Mouse (Mus musculus) ES-E14 (cell line): ENCODE measurements around the gene Med7. TPM values are rescaled to one million over a fixed set of nuclear protein-coding genes. Genes with fewer than 3 reads are reported as not detected.
"Not testable (repeated sequence)": the region's sequence is repeated elsewhere in the genome, so short reads cannot be mapped to it uniquely, and the experiment has no call there.

Experiments used
- DNase-seq: peaks from one replicate; pipeline ENCODE4 v3.0.0-alpha.2; 2013; ENCODE audit warnings: low read depth, low spot score
- H3K27ac ChIP-seq: 2 replicates; pipeline ENCODE4 v1.5.1; 2012; ENCODE audit warnings: low read depth, mild to moderate bottlenecking, low read length, moderate library complexity, mixed read lengths; ENCODE audit not compliant: poor library complexity, insufficient read depth, severe bottlenecking
- H3K36me3 ChIP-seq: 2 replicates; pipeline ENCODE4 v1.6.1; 2012; ENCODE audit warnings: mild to moderate bottlenecking, low read length, moderate library complexity, mixed read lengths; ENCODE audit not compliant: control insufficient read depth, poor library complexity, insufficient read depth, severe bottlenecking
- H3K4me1 ChIP-seq, 2 experiments: fragments of 150-350 bp in 1 of 2; sonication (generic) in 1 of 2; 2 replicates each; pipeline ENCODE4 v1.6.1; 2012; ENCODE audit warnings: low read length in 2 of 2, mild to moderate bottlenecking in 1 of 2, mixed read lengths in 1 of 2; ENCODE audit not compliant: control insufficient read depth in 2 of 2, insufficient read depth in 2 of 2, poor library complexity in 1 of 2
- H3K4me3 ChIP-seq, 2 experiments: fragments of 150-350 bp in 1 of 2; sonication (generic) in 1 of 2; 2 replicates each; pipeline ENCODE4 v1.5.1; 2012; ENCODE audit warnings: low read length in 2 of 2, low read depth in 1 of 2, mild to moderate bottlenecking in 1 of 2, mixed read lengths in 1 of 2; ENCODE audit not compliant: insufficient read depth in 1 of 2, poor library complexity in 1 of 2, severe bottlenecking in 1 of 2
- H3K9ac ChIP-seq: 2 replicates; pipeline ENCODE4 v1.6.1; 2012; ENCODE audit warnings: low read depth, mild to moderate bottlenecking, low read length, mixed read lengths; ENCODE audit not compliant: poor library complexity, insufficient read depth, severe bottlenecking
- H3K9me3 ChIP-seq: fragments of 150-350 bp; sonication (generic); 2 replicates; pipeline ENCODE4 v1.6.1; 2012; ENCODE audit warnings: low read depth, mild to moderate bottlenecking, low read length; ENCODE audit not compliant: control insufficient read depth, insufficient read depth
- CHD2 ChIP-seq: IDR thresholded peaks from 2 replicates; pipeline ENCODE4 v1.6.1; 2014; ENCODE audit warnings: mild to moderate bottlenecking, low read depth, low read length, inconsistent platforms
- HCFC1 ChIP-seq: IDR thresholded peaks from 2 replicates; pipeline ENCODE4 v1.6.1; 2012; ENCODE audit warnings: low read length, inconsistent platforms, borderline replicate concordance; ENCODE audit not compliant: insufficient read depth
- MAFK ChIP-seq: IDR thresholded peaks from 2 replicates; pipeline ENCODE4 v1.6.1; 2014; ENCODE audit warnings: mild to moderate bottlenecking, low read depth, low read length, inconsistent platforms; ENCODE audit not compliant: insufficient read depth
- ZC3H11A ChIP-seq: IDR thresholded peaks from 2 replicates; pipeline ENCODE4 v1.6.1; 2012; ENCODE audit warnings: low read depth, mild to moderate bottlenecking, inconsistent platforms, low read length, borderline replicate concordance
- ZNF384 ChIP-seq: IDR thresholded peaks from 2 replicates; pipeline ENCODE4 v1.6.1; 2012; ENCODE audit warnings: low read depth, low read length, inconsistent platforms
- in situ Hi-C, 2 experiments: fragments of 600-800 bp; cut with MboI; formaldehyde crosslinking; loops; one replicate each; pipeline ENCODE4 v1.15.1; 2025; ENCODE audit warnings: low sequenced_read_pairs in 2 of 2, inconsistent platforms in 1 of 2; ENCODE audit not compliant: unreplicated experiment in 2 of 2
- total RNA-seq: library from RNA; depleted of rRNA; stranded (reverse); fragments of 300-350 nt; gene quantifications from 2 replicates; pipeline ENCODE4 v1.2.3, GENCODE M21; 2012

Med7 gene
- total RNA-seq, 1 experiment: 44.1 TPM

DNA sequence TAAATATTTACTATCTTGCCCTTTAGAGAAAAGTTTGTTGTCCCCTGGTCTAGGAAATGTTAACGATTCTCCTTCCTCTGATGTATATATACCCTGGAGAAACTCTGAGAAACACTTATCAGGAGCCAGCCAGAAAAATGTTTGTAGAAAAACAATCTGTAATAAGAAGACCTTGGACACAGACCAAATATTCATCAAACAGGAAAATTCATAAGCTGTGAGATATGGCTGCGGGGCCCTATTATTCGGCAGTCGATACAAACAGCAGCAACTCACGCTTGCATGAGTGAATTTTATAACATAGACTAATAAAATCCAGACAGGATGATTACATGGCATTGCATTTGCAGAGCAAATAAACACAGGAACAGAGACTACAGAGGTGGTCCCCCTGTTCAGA, 17.9 kb upstream of the Med7 start:
- Histone ChIP-seq H3K4me3 (no peak overlapping the region), H3K9ac (no peak overlapping the region), H3K9me3 (no peaks in the 10 kb centered on the region), H3K36me3 (no peaks in the 10 kb centered on the region), H3K27ac (no peak overlapping the region), H3K4me1 (peaks cover 3 to 6% of the 10 kb centered on the region in 2 experiments; a peak in 3 of 4 replicates)
- DNase-seq: no peak
- in situ Hi-C loops: no loop called here
- TF ChIP-seq CHD2 (no peak), ZC3H11A (no peak), HCFC1 (no peak), ZNF384 (no peak)

DNA sequence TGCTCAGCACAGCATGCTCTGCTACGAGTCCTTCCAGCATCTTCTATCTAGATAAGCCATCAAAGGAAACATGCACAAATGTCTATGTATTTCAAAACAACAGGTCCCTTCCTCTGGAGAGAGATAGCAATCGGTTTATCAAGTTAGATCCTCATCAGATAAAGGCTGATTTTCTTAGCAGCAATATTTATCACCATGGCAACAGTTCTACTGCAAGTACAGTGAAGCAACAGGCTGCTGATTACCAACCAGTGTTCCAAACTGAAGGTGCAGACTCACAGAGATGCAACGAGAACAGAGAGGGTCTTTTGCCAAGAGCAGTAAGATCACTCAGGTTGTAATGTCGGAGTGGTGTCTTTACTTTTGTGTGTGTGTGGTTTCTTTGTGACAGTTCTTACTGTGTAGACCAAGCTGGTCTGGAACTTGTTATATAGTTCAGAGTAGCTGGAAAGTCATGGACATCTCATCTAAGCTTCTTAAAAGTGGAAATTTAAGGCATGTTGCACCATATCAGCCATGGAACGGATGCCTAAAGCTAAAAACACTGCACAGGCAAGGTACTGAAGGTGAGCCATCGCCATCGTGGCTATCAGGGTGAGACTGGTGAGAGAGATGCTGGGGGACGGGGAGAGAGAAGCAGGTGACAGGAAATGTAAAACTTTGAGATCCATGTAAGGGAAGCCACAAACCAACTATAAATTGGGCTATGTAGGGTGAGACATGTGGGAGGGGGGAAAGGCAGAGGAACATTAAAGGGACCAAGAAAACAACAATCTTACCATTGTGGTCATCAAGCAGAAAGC, 15.4 kb upstream of the Med7 start:
- Histone ChIP-seq H3K36me3 (no peaks in the 10 kb centered on the region), H3K9me3 (no peaks in the 10 kb centered on the region), H3K4me1 (peaks cover 3 to 6% of the 10 kb centered on the region in 2 experiments; a peak in 3 of 4 replicates), H3K27ac (no peak overlapping the region), H3K4me3 (no peak overlapping the region), H3K9ac (no peak overlapping the region)
- no peak for TF ChIP-seq ZNF384
- TF ChIP-seq ZC3H11A: no peak
- TF ChIP-seq CHD2: no peak
- no peak for TF ChIP-seq HCFC1
- DNase-seq: no peak
- in situ Hi-C loops: no loop called here

DNA sequence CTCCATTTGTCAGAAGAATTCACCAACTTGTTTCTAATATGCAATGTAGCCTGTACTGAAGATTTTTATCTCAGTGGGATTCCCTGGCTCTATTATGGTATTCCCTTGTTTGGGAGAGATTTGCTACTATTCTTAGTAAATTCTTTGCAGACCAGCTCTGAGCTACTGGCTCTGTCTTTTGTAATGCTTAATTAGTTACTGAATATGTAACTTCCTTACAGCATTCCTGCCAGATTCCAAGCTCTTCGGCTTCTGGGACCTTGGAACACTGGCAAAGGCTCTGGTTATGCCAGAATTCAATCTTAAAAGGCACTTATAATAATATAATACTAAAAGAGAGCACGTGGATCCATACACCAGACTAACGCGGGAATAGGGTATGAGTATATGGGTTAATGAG, 8.6 kb upstream of the Med7 start:
- H3K36me3 ChIP-seq, DNase-seq, H3K27ac ChIP-seq, H3K9me3 ChIP-seq, in situ Hi-C loops, H3K9ac ChIP-seq, H3K4me1 ChIP-seq, H3K4me3 ChIP-seq: not testable (repeated sequence)

DNA sequence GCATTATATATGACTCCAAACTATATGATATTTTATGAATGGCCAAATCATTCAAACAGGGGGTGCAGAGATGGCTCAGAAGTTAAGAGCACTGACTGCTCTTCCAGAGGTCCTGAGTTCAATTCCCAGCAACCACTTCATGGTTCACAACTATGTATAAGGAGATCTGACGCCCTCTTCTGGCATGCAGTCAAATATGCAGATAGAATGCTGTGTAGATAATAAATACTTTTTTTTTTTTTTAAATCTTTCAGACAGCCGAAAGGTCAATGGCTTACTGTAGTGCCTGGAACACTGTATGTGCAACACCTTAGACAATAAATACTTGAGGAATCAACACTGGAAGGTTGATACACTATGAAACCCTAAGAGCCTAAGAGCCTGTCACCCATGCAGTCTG, 6.6 kb upstream of the Med7 start:
- no peak overlapping the region for H3K9ac ChIP-seq
- 0 out of 4 replicates have a peak, but pooled peaks cover 0 to 1% of the 10 kb centered on the region in 2 experiments for H3K4me1 ChIP-seq
- TF ChIP-seq CHD2: no peak
- TF ChIP-seq ZNF384: 0 out of 2 replicates have a peak, but pooled peaks have one; percentile 26
- no peak overlapping the region for H3K4me3 ChIP-seq
- in situ Hi-C loops: no loop called here
- H3K9me3 ChIP-seq: no peaks in the 10 kb centered on the region
- no peaks in the 10 kb centered on the region for H3K36me3 ChIP-seq
- DNase-seq: no peak
- no peak overlapping the region for H3K27ac ChIP-seq

DNA sequence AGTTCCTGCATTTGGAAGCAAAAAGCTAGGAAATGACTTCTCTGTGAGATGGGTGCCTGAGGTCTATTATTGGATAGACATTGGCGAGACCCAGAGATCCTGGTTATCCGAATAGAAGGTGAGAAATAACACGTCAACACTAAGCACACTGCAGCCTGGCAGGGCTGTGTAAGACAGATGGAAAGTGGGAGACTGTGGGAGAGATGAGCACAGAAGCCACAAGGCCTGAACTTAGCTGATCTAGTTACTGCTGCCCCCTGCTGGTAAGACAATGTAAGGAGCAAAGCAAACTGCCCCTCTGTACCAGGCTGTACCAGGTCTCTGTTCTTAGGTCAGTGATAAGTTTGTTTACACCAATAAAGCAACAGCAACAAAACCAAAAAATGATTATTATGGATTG, 5.6 kb upstream of the Med7 start:
- Histone ChIP-seq H3K36me3 (no peaks in the 10 kb centered on the region), H3K9ac (no peak overlapping the region), H3K27ac (no peak overlapping the region), H3K4me3 (no peak overlapping the region), H3K4me1 (0 out of 4 replicates have a peak, but pooled peaks cover 0 to 1% of the 10 kb centered on the region in 2 experiments), H3K9me3 (no peaks in the 10 kb centered on the region)
- in situ Hi-C loops: no loop called here
- TF ChIP-seq HCFC1 (no peak), MAFK (no peak), ZC3H11A (peak; percentile 76; the same call in 1 of the 2 replicates)
- peak; percentile 80 for DNase-seq
